Mouse (Mus musculus): Measurements from ENCODE around the gene Esm1.

The Esm1 gene

DNA sequence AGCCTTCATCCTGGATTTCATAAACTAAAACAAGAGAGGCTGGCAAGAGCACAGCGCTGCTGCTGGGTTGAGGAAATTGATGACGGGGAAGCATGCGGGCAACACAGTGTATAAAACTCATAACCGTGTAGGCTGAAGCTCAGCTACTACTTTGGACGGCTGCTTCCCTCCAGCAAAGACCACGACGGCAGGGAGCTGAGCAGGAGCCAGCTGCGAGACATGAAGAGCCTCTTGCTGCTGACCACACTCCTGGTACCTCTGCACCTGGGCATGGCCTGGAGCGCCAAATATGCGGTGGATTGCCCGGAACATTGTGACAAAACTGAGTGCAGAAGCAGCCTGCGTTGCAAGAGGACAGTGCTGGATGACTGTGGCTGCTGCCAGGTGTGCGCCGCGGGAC, at the start of gene Esm1:
Gene Esm1, plus strand, starts transcription at position 36 of the 400 bp plus-strand sequence.
- DNase-seq: peak in 1 of 2 experiments; percentile 21

DNA sequence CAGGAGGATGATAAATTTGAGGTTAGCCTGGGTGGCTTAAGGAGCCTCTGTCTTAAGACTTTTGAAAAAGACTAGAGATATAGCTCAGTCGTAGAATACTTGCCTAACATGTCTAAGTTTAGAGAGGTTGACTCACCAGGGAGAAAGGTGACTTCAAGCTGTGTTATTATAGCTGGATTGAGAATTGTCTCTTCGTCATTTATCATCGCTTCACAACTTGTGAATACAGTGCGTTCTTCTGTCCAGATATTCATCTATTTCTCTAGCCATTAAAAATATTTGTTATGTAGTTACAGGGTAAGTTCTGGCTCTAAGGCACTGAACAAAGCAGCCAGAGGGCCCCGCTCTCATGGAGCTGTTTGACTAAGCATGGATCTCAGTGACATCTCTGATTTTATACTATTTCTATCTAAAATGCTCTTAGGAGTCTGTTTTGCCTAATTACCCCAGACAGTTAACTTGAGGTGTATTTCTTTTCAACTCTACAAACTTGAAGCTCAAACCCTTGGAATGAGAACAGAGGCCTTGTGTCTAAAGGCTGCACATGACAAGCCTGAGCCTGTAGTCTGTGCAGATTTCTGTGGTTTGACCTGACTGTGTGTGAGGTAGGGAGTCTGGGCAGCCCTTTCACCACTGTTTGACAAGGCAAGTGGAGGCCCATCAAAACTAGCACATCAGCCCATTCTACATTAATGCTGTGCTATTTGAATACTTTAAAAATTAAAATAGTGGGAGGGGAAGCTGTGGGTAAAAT, 45.0 kb upstream of the Esm1 start:
- DNase-seq: no peak

DNA sequence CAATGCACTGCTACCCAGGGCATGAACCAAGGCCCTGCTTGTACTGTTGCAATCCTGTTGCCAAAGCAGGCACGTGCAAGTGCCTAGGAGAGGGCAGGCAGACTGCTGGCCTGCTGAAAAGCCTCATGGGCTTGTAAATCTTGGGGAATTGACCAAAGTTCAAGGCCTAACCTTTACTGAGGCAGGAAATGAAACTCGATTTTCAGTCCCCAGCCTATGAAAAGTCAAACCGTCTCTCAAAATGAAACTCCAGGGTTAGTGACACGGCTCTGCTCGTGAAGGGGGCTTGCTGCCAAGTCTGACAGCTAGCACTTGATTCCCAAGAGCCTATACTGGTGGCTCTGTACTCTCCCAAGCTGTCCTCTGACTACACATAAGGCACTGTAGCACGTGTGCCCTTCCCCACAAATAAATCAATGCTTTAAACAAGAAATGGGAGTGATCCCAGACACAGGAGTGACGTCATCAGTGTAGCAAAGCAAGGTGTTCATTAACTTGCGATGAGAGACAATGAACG, 41.4 kb upstream of the Esm1 start:
- DNase-seq: peak in 1 of 2 experiments; percentile 3

DNA sequence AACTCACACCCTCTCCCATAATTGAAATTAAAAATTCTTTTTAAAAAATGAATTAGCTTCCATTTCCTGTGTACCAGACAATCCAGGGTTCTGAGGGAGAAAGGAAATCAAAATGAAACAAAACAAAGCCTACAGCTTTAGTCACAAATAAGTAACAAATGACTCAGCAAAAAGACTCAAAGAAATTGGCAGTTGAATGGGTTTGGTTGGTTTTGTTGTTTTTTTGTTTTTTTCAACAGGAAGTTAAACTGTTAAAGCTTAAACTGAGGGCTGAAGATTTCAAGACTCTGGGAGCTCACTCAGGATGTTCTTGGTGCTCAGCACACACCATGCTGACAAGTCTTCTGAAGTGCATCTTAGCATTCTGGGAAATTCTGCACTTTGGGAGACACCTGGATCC, 39.2 kb upstream of the Esm1 start:
- DNase-seq: no peak

DNA sequence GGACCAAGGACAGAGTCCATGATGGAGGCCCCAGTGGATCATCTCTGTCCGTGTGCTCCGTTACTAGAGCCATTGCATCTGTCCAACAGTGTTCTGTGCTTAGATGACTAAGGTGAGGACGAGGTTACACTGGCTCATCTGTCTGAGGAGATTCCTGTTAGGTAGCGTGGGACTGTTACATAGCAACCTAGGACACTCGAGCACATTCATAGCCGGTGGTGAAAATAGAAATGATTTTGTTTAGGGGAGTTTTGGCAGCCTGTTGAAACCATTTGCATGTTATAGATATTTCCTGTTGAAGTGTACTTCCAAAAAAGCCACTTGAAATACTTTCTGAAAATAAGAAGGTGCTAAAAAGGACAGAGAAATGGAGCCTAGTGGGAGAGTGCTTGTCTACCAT, 35.3 kb upstream of the Esm1 start:
- DNase-seq: no peak

DNA sequence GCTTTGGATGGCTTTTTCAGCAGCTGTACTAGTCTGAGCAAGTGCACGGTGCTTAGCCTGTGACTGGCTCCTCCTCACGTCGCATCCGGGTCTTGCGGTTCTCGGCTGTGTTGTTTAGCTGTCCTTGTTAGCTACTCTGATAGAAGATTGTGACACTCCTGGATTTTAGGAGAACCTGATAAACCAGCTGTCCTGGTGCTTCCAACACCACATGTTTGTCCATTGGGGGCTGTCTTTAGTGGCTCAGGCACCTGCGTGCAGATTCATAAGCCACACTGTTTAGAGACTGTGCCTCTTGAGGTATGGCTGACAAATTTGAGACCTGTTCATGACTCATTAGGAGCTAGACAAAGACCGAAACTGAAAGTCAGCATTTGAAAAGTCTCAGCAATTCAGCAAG, 26.1 kb upstream of the Esm1 start:
- DNase-seq: no peak

DNA sequence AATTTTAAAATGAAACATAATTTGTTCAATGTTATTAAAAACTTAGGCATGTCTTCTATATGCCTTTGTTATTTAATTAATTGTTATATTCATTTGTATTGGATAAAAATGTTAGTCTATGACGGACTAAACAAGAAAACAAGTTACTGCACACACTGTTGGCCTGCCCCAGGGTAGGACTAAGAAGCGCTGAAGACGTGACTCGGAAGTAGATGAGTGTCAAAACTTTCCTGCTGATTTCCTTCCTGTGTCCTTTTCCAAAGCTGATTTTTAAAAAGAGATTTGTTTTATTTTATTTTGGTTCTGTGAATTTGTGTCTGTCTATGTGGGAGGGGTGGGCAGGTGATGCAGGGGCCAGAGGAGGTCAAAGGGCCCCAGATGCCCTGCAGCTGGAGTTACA, 25.7 kb upstream of the Esm1 start:
- DNase-seq: no peak

DNA sequence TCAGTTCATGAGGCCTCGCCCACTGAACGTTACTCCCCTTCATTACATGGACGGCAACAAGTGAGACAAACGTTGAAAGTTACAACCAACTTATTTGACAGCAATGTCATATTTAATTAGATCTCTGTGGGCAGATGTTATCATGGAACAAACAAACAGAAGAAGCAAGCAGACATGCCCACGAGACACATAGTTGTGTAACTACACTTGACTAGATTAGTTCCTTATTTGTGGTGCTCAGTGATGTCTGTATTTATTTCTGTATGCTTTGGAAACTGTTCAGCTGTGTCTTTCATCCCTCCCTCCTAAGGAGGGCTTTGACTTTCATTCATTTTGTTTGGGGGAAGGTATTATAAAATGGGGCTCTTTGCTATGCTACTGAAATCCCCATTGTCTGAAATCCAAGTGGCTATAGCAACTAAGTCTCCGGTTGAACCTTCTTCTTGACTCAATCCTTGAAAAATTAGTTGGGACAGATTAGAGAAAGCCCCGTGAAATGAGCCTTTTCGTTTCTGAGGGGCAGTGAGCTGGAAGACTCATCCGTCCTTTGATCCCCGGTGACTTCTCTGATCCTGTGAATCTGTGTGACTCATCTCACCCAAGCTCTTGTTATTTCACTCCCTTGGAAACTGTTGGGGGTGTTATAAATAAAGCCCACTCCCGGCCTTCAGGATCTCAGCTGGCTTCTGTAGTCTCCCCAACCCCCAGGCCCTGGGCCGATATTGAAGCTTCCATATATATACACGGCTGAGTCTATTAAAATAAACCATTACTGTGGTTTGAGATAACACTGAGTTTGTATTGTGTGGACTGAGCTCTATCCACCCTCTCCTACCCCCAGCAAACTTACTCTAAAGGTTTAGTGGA, 12.4 kb upstream of the Esm1 start:
- DNase-seq: no peak

DNA sequence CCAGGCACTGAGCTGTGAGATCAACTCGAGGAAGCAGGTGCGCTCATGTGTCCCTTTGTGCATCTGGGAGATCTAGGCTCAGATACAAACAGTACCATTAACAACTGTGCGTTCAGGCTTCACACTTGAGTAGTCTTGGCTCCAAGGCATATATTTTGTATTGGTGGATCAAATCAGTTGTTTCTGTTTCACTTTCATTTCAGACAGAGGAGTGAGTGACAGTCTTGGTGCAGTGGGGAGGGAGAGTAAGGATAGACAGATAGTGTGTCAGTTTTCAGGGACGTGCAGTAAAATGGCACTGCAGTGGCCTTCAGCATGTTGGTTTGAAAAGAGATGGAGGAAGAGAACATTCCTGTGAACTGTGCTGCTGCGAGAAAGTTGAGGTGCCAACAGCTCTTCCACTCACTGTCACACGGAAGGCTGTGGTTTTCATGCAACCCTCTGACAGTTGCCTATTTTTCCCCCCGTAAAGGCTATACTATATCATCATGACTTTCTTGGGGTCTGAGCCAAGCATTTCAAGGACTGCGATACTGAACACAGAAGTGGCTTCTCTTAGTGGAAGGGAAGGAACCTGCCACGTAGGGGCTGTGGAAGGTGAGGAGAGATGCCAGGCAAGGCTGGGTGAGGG, 11.5 kb upstream of the Esm1 start:
- no peak for DNase-seq

DNA sequence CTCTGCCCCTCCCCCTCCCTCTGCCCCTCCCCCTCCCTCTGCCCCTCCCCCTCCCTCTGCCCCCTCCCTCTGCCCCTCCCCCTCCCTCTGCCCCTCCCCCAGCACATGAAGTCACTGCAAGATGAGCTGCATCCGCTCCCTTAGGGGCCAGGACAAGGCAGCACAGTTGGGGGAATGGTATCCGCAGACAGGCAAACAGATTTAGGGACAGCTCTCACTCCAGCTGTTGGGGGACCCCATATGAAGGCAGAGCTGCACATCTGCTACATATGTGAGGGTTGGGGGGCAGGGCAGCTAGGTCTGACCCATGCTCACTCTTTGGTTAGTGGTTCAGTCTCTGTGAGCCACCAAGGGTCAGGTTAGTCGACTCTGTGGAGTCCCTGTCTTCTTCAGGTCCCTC, 10.1 kb upstream of the Esm1 start:
- DNase-seq: no peak

DNA sequence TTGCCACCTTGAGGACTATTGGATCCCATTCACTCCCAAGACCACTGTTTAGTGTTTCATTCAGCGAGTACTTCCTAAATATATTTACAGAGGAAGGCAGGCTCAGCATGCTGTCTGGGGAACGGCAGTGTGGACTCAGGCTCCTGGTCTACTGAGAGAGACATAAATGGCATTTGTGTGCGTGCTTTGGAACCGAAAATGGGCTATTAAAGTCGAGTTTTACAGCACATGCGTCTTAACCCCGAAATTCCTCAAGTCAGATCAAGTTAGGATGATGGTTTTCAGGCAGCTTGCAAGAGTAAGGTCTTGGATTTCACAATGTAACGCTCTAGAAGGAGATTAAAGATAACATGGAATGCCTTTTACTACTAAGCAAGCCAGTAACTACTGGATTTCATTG, 8.7 kb upstream of the Esm1 start:
- DNase-seq: no peak

DNA sequence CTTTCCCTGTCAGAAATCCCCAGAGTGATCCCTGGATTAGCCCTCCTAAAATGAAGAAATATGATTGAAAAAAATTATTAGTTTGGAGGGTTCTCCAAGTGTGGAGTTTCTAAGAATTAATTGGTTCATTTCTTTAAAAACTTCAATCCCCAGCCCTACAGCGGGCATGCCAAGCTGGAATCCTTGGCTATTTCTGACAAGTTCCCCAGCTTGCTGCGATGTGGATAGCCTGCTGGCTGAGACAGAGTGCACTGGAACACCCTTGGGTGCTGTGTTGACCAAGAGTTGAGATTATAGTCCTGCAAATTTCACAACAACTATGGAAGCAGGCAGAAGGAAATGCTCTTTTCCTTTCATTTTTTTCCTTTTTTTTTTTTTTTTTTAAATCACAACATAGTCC, 7.8 kb upstream of the Esm1 start:
- no peak for DNase-seq

DNA sequence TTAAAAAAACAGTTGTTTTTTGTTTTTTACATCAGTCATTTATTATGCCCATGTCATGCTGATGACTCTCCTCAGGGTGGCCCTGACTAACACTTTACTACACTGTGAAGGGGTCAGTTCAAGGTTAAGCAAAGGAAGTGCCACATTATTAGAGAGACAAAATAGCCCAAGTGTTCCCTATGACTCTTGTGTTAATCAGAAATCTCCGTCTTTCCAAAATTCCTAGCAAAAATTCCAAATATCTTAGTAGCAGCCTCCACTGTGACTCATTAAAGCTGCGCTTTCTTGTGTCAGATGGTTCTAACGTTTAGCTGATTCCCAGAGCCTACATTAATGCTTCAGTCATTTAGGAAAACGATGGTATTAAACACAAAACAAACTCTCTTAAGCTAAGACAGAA, 7.3 kb upstream of the Esm1 start:
- DNase-seq: no peak

DNA sequence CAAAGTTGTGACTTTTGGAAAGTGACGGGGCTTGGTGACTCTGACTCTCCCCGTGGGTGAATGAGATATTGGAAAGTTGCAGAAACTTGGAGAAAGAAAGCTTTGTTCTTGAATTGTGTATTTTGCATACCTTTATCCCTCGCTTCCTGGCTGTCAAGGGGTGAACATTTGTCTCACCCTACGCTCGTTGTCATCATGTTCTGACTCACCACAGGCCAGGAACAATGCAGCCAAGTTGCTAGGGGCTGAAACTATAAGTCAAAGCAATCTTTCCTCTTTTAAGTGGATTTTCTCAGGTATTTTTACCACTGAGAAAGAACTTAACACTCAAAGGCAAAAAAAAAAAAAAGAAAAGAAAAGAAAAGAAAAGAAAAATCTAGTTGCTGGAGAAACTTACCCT, 6.3 kb upstream of the Esm1 start:
- no peak for DNase-seq

DNA sequence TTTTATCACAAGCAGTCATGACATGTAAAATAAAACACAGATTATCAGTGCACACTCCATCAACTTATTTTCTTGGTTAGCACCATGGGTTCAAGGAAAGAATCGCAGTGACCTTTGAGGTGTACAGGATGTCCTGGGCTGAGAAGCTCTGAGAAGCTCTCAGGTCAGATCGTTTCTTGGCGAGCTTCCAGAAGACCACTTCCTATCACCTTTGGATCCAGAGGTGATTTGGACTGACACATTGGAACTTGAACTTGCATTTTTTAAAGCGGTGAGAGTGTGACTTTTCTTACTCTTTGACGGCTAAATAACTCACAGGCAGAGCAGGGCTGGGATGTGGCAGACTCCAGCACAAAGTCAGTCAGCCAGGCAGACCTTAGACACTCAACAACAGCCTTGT, 4.1 kb upstream of the Esm1 start:
- DNase-seq: peak; percentile 43 to 52

DNA sequence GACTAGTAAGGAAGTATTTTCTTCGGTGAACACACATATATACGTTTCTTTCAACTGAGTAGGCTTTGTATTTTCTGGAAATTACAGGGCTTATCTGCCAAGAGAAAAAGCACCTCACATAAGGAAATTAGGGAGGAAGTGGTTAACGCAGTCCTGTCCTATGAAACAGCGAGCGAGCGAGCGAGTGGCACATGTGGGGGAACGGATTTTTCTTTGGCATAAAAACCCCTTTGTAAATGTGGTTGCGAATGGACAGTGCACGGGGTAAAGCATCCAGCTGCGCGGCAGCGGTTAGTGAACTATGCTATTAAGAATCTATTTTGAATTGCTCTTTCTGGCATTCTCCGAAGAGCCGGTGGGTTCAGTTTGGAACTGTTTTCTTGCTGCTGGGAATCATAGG, 1.9 kb downstream of the Esm1 start:
- DNase-seq: no peak

DNA sequence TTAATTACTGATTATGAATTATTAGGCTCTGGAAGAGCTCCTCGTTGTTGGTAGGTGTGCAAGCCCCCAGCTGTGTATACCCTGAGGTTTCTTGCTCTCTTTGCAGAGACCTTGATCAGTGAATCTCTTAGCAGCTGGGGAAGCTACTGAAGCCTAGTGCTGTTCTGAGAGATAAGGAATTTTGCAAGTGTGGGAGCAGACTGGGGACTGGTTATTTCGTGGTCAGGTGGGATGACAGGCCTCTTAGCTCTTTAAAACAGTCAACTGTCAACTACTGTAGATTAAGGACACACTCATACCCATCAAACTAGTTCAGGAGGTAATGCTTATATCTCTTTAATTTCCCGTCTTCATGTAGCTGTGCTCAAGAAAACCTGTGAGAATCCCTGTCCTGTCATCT, 2.9 kb downstream of the Esm1 start:
- no peak for DNase-seq

DNA sequence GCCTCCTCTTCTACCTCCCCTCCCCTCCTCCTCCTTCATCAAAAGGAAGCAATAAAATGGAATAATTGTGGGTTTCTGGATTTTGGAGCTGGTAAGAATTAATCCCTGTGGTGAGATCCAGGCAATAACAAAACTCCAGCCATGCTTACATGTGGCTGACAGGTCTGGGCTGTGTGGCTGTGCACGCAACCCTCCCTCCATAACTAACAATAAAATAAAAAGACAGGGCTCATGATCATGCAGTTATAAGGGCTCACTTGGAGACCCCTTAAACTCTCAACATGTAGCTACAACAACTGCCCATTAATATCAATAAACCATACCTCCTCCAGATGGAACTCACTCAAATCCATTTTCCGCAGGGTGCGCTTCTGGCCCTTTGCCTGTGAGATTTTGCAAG, 4.4 kb downstream of the Esm1 start:
- DNase-seq: no peak

DNA sequence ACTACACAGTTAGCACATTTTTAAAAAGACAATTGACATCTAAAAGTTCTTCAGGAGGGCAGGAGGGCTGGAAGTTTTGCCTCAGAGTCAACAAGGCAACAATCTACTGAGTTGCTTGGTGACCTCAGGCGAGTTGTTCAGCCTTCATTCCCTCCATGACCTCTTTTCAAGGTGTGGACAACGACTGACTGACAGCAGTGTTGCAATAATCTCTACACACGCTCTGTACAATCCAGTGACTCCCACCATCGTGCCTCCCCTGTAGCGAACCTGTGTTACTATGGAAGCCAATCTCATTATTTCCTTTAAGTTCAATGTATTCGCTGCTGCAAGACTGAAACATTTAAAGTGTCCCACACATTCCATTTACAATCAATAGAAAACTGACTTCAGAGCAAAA, 12.4 kb downstream of the Esm1 start:
- DNase-seq: no peak

DNA sequence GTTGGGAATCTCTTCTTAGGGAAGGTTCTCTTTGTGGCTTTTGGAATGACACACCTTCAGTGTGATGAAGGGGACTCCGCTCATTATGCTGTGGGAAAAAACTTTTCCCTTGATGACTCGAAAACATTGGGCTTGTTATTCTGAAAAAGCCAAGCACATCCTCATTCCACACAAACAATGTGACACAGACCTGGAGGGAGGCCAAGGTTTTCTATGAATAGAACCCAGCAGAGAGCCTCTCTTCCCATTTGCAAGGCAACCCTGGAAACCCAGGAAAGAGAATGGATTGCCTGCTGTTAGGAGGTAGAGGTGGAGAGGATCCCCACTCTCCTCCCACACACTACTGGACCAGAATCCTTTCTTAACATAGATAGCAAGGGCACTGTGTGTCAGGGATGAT, 14.6 kb downstream of the Esm1 start:
- DNase-seq: peak; percentile 77 to 89

DNA sequence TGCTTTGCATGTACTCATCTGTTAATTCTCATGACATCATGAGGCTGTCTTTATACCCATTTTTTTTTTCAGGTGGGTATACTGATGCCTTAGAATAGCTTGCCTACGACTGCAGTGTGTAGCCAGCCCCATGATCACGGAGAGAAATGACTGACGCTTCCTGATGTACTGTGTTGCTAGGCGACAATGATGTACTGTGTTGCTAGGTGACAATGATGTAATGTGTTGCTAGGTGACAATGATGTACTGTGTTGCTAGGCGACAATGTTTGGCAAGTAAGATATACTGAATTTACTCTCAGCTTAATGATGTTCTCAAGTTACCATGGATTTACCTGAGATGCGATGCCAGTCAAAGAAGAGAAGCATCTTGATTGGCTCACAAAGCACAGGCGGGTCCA, 16.4 kb downstream of the Esm1 start, which contains the start of gene Gzmk:
Gene Gzmk, minus strand, starts transcription at position 98 of the 400 bp plus-strand sequence.
- DNase-seq: no peak

DNA sequence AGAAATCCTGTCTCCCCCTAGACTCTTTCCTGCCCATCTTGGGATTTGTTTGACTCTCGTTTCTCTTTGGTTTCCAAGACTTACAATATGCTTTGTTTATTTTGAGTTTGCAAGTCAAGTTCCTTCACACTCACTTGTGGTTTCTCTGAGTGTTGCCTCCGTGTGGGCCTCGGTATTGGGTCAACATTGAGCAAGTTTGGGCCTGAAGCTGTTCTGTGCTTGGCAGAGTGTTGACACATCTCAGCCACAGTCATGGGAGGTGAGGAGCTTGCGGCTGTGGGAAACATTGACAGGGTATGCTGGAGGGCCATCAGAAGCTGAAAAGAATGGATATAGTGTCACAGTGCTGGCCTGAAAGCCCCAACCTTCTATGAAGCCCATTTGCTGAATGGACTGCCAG, 17.6 kb downstream of the Esm1 start:
- DNase-seq: no peak

DNA sequence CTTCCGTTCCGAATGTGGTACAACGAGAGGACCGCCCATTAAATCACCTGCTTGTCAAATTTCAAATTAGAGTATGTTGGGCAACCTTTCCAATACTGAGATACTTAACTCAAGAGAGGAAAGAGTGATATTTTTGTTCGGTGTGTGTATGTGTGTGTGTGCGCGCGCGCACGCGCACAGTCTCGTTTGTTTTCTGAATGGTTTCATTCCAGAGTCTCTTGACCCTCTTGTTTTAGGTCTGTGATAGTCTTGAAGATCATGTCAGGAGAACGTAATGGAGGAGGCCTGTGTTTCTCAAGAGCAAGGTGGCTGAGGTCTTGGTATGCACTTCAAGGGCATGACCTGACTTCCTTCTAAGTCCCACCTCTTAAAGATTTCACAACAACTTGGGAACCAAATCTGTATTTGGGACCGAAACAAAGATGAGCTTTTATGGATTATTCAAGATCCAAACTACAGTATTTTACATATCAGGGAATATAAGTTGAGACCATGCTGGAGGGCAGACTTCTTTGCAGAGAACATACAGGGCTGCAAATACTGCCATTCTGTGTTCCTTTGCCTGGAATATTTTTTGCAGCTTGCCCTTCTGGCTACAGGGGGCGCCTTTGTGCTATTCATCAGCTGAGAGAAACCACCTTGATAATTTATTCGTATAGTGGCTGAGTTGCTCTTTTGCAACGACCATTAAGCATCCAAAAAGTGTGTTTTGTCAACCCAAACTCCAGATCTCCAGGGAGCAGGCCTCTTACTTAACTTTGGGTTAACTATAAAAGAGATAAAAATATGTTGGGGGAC, 18.4 kb downstream of the Esm1 start:
- DNase-seq: peak in 1 of 2 experiments; percentile 40

All from kidney, postnatal 25 days (tissue).